Mouse (Mus musculus) regulatory T cell (primary cell): ENCODE results near the gene Lpcat1.

ENCODE experiments used
- in situ Hi-C: fragments of 300-600 bp; cut with MboI, MseI; formaldehyde crosslinking; loops from one replicate; pipeline ENCODE4 v1.15.1; 2025; ENCODE audit warnings: high pct_unique_total_duplicates

The Lpcat1 gene

DNA sequence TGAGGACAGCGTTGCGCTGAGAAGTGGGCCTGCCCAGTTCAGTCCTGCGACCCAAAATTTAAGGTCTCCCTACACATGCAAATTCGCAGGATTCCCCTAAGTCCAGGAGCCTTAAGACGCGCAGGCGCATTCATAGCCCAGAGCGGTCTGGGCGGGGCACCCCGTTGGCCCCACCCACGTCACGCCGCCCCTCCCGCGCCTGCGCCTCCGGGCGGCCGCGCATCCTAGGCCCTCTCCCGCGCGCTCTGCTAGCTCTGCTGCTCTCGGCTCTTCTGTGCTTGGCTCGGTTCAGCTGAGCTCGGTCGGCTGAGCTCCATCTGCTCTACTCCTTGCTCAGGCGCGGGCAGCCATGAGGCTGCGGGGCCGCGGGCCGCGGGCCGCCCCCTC, at the start of gene Lpcat1:
Lpcat1 (plus strand) TSS at position 164 of the 387 bp plus-strand sequence.
- in situ Hi-C loops = no loop called here

DNA sequence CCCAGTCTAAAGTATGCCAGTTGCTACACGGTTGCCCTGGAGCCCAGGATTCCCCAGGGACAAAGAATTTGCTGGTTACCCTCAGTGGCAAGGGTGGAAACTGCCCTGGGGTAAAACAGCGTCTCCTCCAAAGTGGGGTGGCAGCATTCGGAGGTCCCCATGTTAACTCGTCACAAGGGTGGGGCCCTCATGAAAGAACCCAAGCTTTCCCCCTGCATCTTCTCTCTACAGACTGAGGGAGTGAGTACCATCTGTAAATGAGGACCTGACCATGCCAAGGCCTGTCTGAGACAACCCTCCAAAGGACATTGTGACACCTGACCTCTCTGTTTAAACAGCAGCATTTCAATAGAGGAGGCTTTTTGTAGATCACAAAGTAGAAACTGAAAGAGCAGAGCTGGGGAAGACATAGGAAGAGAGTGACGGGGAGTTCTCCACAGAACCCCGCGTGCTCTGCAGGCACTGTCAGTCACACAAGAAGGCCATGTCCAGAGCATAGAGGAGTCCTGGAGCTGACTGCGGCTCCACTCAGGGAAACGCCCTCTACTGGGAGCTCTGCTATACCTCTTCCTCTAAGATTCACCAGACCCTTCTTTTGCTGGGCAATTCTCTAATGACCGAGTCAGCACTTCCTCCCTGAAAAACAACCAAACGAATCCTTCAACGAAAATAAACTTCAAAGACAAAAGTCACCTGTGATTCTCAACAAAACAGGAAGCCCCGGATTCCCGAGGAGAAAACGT, 49.3 kb upstream of the Lpcat1 start:
- in situ Hi-C loops = no loop called here

DNA sequence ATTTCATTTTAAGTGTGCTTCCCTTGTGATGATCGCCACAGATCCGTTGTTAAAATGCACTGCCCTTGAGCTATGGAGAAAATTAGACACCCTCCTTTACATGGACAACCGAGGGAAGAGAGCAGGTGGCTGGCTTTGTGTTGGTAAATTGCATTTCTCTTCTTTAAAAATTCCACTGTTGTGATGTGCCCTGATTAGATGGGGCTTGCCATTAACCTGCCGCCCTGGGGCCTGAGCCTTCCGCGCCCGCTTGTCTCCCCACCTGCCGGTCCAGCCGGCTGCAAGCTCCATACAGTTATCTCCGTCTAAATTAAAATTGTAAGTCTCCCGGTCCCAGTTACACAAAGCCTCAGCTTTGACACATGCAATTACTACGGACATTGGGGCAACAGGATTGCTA, 48.7 kb upstream of the Lpcat1 start:
- in situ Hi-C loops = no loop called here

DNA sequence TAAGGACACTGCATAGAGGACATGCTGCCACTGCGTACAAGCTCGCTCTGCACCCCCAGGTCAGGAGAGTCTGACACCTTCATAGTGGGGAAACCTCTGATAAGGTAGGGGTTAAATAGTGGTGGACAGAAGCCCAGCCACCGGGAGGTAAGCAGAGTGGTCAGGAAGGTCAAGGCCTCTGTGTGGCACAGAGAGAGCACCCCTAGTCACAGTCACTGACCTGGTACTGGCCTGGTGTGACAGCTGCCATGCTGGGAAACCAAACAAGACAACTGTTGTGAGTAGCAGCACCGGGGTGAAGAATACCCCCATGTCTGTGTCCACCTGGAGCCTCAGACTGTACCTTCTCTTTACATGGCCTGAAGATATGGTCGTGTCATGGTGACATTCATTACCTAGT, 47.8 kb upstream of the Lpcat1 start:
- in situ Hi-C loops = no loop called here

DNA sequence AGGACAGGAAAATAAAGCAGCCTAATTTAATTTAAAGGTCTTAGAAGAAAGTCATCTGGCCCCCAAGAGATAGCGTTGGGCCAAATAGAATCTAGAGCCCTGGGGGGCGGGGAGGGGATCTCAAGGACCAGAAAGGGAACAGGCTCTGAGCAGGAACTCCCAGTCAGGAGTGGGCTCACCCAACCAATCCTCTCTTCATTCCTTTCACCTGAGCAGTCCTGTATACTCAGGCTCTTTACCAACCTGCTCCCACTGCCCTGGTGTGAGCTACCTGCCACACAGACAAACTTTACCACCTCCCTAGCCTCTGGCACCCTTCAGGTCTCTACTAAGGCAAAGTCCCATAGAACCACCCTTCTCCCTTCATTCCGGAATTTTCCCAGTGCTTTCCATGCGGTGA, 44.0 kb upstream of the Lpcat1 start:
- in situ Hi-C loops = loop anchor here (10.0 kb wide), 1 partner anchor 212 kb away; no protein-coding TSS in a partner anchor

DNA sequence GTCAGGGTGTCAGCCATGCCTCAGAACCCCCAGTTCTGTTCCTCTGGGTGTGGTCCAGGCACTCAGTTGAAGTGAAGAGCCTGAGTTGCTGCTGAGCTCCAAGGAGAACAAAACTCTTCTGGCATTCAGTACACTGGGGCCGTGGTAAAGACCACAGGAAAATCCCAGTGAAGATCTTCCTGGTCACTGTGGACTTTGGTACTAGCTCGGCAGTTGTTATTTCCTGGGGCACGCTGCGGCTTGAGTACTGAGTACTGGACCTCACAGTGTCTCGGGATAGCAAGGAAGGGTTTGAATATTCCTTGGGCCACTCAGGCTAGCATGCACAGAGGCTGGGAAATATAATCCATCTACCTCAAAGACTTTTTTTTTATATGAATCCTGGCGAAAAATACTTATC, 42.0 kb upstream of the Lpcat1 start:
- in situ Hi-C loops = loop anchor here (10.0 kb wide), 1 partner anchor 210 kb away; no protein-coding TSS in a partner anchor

DNA sequence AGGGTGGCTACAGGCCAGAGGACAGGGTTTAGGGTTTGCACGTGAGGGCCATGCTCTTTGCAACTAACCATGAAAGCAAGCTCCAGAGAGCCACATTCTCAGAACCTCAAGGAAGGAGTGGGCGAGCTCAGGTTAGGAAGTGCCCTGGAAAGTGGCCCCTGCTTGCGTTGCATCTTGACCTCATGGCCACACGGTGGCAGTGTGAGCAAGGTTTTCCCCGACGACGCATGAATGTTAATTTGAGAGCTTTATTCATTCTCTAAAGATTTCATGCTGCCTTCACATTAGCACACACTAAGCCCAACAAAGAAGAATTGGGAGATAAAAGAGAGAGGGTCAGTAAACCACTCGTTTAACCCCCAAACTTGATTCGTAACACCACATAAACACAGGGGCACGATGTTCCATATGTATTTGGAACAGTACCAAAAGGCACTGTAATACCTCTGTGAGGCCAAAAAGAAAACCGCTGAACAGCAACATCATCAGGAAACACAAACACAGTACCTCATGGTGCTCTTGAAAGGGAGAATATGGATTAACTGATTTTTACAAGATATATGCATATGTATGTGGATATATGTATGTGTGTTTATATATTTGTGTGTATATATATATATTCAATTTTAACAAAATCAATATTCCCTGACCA, 41.0 kb upstream of the Lpcat1 start:
- in situ Hi-C loops = loop anchor here (10.0 kb wide), 1 partner anchor 209 kb away; no protein-coding TSS in a partner anchor

DNA sequence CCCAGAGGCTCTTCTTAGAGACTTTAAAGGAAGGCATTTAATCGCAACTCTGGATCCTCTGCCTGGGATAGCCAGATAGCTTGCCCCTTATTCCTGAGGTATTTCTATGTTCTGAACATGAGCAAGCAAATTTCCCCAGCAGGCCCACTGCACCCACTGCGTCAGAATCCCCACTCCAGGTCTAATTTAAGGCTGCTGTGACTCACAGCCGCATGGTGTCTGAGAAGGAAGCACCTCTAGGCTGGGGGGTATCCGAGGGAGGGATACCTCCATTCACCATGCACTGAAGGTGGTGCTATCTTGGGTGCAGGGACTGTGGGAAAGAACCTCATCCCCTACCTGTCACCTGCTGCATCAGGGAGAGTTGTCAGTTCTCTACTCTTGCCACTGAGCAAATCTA, 40.4 kb upstream of the Lpcat1 start:
- in situ Hi-C loops = loop anchor here (10.0 kb wide), 1 partner anchor 208 kb away; no protein-coding TSS in a partner anchor

DNA sequence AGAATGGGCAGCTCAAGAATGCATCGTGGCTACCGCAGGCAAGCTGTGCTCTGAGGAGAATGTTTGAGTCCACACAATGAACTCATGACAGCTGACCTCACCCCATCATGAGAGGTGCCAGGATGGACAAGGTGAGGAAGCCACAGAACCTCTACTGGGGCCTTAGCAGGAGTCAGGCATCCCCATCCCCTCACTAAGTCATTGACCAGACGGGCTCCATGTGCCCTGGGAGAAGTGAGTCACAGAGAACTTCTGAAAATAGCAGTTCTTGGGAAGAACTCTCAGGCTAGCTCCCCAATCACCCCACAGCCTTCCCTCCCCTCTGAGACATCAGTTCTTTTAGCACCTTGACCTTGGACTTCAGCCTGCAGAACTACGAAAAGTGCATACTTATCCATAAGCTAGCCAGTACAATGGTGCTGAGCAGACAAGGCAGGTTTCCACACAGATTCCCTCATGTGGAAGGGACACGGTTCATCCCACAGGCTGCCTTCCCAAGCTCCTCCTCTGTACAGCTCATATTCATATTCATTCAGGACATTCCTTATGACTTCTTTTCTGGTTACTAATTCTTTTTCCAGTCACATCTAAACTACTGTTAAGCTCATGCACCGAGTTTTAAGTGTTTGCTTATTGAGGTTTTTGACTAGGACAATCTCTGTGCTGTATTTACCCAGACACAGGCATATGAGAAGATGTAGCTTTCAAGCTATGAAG, 37.2 kb upstream of the Lpcat1 start:
- in situ Hi-C loops = loop anchor here (5.0 to 10.0 kb wide), 2 partner anchors 78 to 205 kb away; no protein-coding TSS in a partner anchor

DNA sequence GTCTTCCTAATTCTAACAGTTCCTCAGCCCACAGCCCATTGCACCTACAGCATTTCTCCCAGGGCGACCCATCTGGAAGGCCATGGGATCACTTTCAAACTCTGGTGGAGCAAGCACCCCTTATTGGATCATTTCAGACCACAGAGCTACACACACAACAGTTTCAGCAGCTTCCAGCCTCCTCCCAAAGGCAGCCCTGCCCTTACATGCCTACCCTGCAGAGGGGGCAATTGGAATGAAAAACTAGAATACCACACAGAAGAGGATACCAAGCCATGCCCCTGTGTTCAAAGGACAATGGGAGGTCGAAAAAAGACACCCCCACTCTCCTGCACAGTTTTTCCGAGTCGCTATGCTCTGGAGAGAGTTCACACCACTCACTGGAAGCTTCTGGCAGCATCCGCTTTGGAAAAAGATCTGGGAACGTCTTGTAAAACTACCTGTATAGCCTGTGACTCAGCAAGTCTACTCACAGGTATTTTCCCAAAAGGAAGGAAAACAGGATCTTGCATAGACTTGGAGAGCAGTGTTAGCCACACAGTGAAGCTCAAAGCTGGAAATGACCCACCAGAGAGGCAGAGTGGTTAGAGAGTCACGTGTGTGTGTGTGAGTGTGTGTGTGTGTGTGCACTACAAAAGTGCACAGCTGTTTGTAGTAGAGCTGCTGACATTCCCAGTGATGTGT, 34.4 kb upstream of the Lpcat1 start:
- in situ Hi-C loops = loop anchor here (5.0 kb wide), 1 partner anchor 75 kb away; no protein-coding TSS in a partner anchor

DNA sequence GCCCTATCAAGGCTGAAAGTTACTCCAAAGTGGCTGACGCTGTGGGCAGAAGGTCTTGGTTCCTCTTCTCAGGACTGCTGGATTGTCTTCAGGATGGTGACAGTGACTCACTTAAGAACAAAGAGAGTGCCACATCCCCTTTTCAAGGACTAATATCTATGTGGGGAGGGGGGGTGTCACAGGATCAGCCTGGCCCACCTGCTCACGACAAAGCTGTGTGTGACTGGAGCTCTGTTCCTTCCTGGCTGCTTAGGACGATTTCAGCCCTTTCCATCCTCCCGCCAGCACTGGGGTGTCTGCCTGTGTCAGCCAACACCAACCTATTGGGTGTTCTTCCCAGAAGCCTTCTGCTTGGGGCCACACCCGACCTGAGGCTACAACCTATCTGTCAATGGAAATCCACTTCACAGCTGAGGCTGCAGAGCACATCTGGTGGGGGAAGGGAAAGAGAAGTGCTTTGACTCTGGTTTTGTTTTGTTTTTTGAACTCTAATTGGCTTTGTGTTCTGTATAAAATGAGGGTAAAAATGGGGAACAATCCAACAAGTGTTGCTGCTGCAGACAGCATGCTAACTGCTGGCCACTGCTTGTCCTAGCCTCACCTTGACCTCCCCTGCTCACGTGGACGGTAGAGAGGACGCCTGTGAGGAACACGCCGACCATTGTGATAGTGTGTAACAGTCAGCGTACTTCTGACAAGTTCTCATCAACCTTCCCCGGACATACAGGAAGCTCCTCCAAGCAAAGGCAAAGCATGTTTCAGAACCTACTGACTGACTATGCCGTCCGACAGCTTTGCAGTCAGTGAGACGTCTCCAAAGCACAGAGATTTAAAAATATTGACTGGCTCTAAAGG, 33.1 kb upstream of the Lpcat1 start:
- in situ Hi-C loops = loop anchor here (5.0 kb wide), 1 partner anchor 73 kb away; no protein-coding TSS in a partner anchor

DNA sequence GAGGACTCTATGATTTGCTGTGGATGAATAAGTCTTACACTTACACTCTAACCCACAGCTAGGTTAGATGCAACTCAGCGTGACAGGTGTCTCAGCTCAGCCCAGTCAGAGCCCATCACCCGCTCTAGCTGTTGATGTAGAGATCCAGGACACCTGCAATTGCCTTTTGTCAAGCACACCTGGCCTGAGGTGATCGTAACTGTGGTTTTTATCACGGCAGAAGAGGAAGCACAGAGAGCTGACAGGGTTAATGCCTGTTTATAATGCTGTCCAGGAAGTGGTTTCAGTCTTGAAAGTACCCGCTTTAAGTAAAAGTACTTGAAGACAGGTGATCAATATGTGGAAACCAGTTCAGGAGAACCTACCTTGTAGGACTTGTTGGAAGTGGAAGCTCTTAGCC, 32.3 kb upstream of the Lpcat1 start:
- in situ Hi-C loops = loop anchor here (5.0 kb wide), 1 partner anchor 73 kb away; no protein-coding TSS in a partner anchor

DNA sequence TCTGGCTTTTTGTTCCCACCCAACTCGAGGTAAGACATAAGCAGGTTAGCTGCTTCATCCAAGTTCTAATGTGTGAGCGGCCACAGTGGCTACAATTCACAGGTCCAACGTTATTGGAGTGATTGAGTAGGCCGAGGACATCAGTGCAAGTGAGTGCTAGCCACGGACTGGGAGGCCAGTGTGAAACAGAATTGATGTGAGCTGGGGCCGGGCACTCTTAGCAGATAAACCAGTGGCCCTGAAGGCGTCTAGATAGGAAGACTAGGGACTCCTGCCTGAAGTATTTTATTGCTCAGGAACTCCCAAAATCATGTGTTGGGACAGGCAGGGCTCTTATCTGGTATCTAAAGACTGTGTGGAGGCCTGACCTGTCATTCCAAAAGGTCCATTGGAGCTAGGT, 31.3 kb upstream of the Lpcat1 start:
- in situ Hi-C loops = no loop called here

DNA sequence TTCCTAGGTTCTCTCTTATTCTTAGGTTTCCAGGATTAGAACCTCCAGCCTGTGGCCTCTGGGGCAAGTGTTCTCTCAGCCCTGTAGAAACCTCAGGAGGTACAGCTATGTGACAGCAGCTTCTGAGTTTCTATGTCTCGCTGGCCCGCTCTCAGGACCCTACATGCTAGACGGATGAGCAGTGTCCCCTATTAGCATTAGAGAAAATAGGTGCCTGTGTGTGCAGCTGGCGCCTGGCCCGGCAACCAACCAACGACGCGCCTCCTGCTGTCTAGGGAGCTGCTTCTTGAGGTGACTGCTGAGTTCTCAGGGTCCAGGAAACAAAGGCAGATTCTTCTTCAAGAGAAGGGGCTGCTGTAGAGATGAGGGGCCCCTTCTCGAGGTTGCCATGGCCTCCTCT, 27.9 kb upstream of the Lpcat1 start:
- in situ Hi-C loops = no loop called here

DNA sequence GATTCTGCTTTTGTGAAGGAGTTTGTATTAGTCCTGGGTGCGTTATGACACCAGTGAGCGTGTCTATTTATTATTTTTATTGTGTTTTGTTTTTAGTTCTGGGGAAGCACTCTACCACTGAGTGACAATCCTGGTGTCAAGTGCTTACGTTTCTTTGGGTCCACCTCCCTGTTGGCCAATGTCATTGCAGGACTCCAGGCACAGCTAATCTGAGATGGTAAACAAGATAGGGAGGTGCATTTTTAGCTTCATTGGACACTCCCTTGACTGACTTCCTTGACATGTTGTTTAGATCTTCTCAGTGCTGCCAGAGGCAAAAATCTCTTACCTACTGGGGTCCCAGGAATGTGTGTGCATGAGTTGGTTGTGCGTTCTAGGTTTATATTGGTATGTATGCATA, 26.0 kb upstream of the Lpcat1 start:
- in situ Hi-C loops = no loop called here

DNA sequence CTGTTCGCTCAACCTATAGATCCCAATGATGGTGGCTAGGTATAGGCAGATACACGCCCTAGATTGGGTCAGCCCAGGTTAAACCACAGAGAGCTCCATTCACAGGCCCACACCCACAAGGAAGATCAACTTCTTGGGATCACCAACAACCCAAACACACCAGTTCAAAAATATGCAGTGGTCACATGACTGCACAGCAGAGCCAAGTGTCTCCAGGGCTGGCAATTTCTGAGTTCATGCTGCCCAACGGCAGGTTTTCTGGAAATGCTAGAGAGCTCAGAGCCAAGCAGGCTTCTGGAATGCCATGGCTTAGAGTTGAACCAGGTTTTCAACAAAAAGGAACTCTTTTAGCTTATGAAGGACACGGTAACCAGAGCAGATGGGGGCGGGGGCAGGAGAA, 25.3 kb upstream of the Lpcat1 start:
- in situ Hi-C loops = no loop called here

DNA sequence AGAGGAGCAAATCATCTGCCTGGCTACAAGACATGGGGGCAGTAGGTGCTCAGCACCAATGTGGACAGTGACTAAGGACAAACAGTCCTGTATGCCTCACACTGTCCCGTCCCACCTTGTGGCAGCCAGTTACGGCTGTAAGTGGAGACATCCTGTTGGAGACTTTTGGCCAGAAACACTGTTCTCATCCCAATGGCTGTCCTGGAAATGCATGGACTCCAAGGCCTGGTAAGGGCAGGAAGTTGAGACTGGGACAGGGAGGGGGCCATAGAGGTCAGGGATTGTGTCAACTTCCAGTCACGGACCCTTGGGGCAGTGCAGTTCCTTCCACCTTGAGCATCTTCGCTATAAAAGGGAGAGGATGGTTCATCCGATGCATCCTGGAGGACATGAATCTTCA, 24.6 kb upstream of the Lpcat1 start:
- in situ Hi-C loops = no loop called here

DNA sequence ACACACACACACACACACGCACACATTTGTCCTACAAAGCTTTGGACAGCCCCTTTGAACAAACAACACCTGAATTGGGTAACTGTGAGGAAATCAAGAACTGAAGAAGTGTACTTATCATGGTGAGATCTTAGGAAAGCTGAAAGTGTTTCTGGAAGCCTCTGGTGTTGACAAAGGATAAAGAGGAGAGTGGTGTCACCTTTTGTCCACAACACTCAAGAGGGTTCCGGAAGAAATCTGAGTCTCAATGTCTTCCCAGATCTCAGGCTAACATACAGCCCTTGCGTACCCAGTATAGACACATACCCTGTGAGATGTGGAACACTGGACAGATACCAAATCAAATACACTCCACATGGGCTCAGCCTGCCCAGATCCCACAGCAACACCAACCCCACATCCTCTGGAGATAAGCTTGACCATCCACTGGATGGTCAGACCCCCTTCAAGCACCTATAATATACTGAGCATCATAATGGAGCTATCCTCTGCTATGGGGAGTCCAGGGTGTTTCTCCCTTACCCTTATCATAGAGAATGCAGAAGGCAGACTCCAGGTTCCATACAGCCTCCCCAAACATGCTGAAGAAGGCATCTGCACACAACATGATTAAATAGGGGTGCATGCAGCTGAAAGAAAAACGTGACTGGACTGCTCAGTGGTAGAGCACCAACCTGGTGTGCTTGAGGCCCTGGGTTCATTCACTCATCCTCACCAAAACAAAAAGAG, 23.7 kb upstream of the Lpcat1 start:
- in situ Hi-C loops = no loop called here

DNA sequence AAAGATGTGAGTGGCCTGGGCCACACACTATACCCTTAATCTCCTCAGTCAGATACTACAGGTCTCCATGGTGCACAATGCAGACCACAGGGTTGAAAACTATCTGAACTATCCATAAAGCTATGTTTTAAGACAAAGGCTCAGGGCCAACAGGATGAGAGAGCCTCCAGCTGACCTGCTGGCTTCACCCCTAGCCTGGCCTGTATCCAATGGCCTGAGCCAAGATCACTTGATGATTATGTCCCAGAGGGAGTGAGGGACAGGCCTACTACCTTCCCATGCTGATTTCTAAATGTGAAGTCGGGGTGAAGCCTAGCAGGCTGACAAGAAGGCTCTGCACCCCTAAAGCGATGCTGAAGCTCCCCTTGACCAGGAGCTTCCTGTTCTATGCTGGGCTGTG, 21.9 kb upstream of the Lpcat1 start:
- in situ Hi-C loops = no loop called here

DNA sequence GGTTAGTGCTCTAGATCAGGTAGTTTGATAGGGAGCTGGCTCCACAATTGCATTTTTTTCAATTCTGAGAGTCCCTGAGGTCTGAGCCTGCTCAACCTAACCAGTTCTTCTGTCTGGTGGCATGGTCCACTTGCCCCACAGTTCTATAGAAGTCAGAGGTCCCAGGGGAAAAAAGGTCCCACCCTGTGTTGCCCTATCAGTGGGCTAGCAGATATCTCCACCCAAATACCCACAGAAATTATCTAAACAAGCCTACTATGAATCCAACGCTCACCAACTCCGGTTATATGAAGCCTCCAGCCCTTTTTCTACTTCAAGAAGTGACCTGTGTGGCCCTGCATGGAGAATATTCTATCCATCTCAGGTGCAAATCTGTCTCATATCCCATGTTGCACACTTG, 20.9 kb upstream of the Lpcat1 start:
- in situ Hi-C loops = no loop called here
